Mouse (Mus musculus) liver, embryonic 12.5 days (tissue): ENCODE results near the gene Ahcyl2. TPM values are rescaled to one million over a fixed set of nuclear protein-coding genes. Genes with fewer than 3 reads are reported as not detected.

Source experiments
- ATAC-seq: fragments of 200-750 bp; cut with Nextera tagmentation; 2 replicates; pipeline ENCODE4 v1.8.0; 2017; ENCODE audit warnings: moderate number of reproducible peaks, mild to moderate bottlenecking, moderate library complexity
- H3K27ac ChIP-seq: fragments of 300-500 bp; sonication (generic); 2 replicates; pipeline ENCODE4 v1.5.1; 2016; ENCODE audit warnings: mild to moderate bottlenecking
- H3K27me3 ChIP-seq: fragments of 300-500 bp; sonication (generic); replicated peaks from 2 replicates; pipeline ENCODE4 v1.6.1; 2016; ENCODE audit warnings: mild to moderate bottlenecking, moderate library complexity
- H3K36me3 ChIP-seq: fragments of 300-500 bp; sonication (generic); 2 replicates; pipeline ENCODE4 v1.6.1; 2016; ENCODE audit warnings: mild to moderate bottlenecking, moderate library complexity
- H3K4me1 ChIP-seq: fragments of 300-500 bp; sonication (generic); 2 replicates; pipeline ENCODE4 v1.6.1; 2016
- H3K4me2 ChIP-seq: fragments of 300-500 bp; sonication (generic); 2 replicates; pipeline ENCODE4 v1.6.1; 2016; ENCODE audit warnings: mild to moderate bottlenecking, moderate library complexity
- H3K4me3 ChIP-seq: fragments of 300-500 bp; sonication (generic); 2 replicates; pipeline ENCODE4 v1.5.1; 2016; ENCODE audit warnings: mild to moderate bottlenecking, moderate library complexity
- H3K9ac ChIP-seq: fragments of 300-500 bp; sonication (generic); 2 replicates; pipeline ENCODE4 v1.6.1; 2016; ENCODE audit warnings: mild to moderate bottlenecking, moderate library complexity
- H3K9me3 ChIP-seq: fragments of 300-500 bp; sonication (generic); replicated peaks from 2 replicates; pipeline ENCODE4 v1.6.1; 2016; ENCODE audit warnings: mild to moderate bottlenecking, moderate library complexity
- WGBS: fragments of 180-500 bp; shearing (Covaris S2); methylation state at CpG from one replicate; pipeline ENCODE4 v1.1.7; 2016; ENCODE audit not compliant: insufficient replicate concordance; 5-methylcytosine and 5-hydroxymethylcytosine counted together
- polyA plus RNA-seq: library from polyadenylated mRNA; unstranded; fragments of >200 nt; fragmentation: Nextera tagmentation; extraction: Ambion mirVana; gene quantifications from 2 replicates; pipeline ENCODE4 v1.2.1, GENCODE M21; 2016

The Ahcyl2 gene
- polyA plus RNA-seq, 1 experiment from 2014 or later, result 8.6 TPM

DNA sequence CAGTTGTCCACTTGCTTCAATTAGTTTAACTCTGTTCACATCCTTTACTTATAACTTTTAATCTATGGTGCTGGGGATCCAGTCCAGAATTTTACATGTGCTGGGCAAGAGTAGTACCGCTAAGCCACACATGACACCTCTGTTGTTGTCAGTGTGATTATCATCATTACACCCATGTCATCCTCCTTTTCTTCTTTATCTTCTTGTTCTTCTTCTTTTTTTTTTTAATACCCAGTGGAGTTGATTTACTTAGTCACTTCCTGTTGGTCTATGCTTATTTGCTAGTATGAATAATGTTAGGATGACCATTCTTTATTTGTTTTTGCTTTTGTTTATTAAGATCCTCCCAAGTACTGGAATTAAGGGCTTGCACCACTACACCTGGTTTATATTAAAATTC, 133.6 kb downstream of the Ahcyl2 start:
- H3K4me2 ChIP-seq, result no peak overlapping the region
- WGBS, result 82% methylated on average over 1 of the region's 1 CpGs
- peaks cover 19% of the 10 kb centered on the region for H3K36me3 ChIP-seq
- H3K9ac ChIP-seq, result no peak overlapping the region
- no peak overlapping the region for H3K4me3 ChIP-seq
- ATAC-seq, result no peak
- H3K27me3 ChIP-seq, result no peaks in the 10 kb centered on the region
- H3K4me1 ChIP-seq, result peaks cover 9% of the 10 kb centered on the region; the same call in 1 of the 2 replicates
- no peaks in the 10 kb centered on the region for H3K9me3 ChIP-seq
- H3K27ac ChIP-seq, result no peak overlapping the region

- Histone ChIP-seq H3K4me3 (no peak overlapping the region), H3K9ac (no peak overlapping the region), H3K4me2 (no peak overlapping the region), H3K36me3 (peaks cover 18% of the 10 kb centered on the region), H3K9me3 (no peaks in the 10 kb centered on the region), H3K27me3 (no peaks in the 10 kb centered on the region), H3K4me1 (peaks cover 9% of the 10 kb centered on the region; the same call in 1 of the 2 replicates), H3K27ac (no peak overlapping the region)
- WGBS, result 54% methylated on average over 2 of the region's 2 CpGs
- ATAC-seq, result no peak
These were observed 134.4 kb downstream of the Ahcyl2 start for GRCm38 (mm10) chr6:29902256-29902655.

DNA sequence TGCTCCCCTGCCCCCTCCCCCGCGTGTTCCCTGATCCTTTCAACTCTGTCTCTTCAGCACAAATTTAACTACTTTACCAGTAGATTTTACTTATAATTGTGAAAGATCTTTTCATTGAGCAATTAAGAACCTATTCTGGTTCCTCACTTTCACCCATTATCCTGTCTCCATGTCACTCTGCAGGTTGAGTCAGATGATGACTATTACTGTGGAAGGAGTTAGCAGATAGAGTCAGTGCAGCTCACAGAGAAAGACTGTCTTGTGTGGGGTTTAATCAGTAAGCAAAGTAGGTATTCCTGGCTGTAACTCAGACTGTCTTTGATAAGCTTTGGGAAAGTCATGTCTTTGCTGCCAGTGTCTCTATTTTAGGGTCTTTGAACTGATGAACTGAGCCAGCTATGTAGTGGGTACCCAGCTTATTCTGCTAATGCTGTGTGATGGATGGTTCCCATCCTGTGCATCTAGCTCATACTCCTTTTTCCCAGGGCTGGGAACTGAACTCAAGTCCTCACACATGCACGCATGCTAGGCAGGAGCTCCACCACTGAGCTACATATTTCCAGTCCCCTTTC, 135.6 kb downstream of the Ahcyl2 start:
- Histone ChIP-seq H3K4me3 (no peak overlapping the region), H3K9ac (no peak overlapping the region), H3K27me3 (no peaks in the 10 kb centered on the region), H3K9me3 (no peaks in the 10 kb centered on the region), H3K4me1 (peaks cover 9% of the 10 kb centered on the region; the same call in 1 of the 2 replicates), H3K4me2 (no peak overlapping the region), H3K27ac (no peak overlapping the region), H3K36me3 (peaks cover 19% of the 10 kb centered on the region)
- ATAC-seq, result no peak
- WGBS, result 83% methylated on average over 3 of the region's 3 CpGs

- Histone ChIP-seq H3K27ac (no peak overlapping the region), H3K9ac (no peak overlapping the region), H3K4me1 (peaks cover 9% of the 10 kb centered on the region; the same call in 1 of the 2 replicates), H3K9me3 (no peaks in the 10 kb centered on the region), H3K27me3 (no peaks in the 10 kb centered on the region), H3K36me3 (peaks cover 26% of the 10 kb centered on the region), H3K4me3 (no peak overlapping the region), H3K4me2 (no peak overlapping the region)
- 63% methylated on average over 3 of the region's 3 CpGs for WGBS
- ATAC-seq, result no peak
These were observed 136.5 kb downstream of the Ahcyl2 start for GRCm38 (mm10) chr6:29904281-29904680.

- Histone ChIP-seq H3K4me3 (no peak overlapping the region), H3K4me1 (no peaks in the 10 kb centered on the region), H3K9ac (no peak overlapping the region), H3K27me3 (peaks cover 13% of the 10 kb centered on the region), H3K9me3 (no peaks in the 10 kb centered on the region), H3K4me2 (no peak overlapping the region), H3K27ac (no peak overlapping the region), H3K36me3 (peaks cover 18% of the 10 kb centered on the region; the same call in 1 of the 2 replicates)
- 84% methylated on average over 3 of the region's 3 CpGs for WGBS
- no peak for ATAC-seq
These were observed 142.8 kb downstream of the Ahcyl2 start for GRCm38 (mm10) chr6:29910631-29911030.

DNA sequence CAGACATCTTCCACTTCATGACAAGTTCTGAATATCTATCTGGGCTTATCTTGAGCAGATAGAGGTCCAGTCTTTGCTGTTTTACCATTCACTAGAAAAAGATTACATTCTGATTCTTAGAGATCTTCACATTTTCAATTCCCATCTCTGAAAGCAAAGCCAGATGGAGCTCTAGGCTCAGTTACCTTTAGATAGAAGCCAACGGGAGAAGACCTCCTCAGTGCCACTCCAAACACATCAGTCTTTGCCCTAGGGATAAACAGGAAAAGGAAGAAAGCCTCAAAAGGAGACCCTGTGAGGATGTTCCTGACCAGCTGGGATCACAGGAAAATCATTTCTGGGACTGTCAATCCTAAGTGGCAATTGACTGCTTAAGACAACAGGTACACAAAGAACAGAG, 145.9 kb downstream of the Ahcyl2 start:
- peaks cover 40% of the 10 kb centered on the region for H3K27me3 ChIP-seq
- no peak overlapping the region for H3K9ac ChIP-seq
- H3K9me3 ChIP-seq, result no peaks in the 10 kb centered on the region
- no peak overlapping the region for H3K27ac ChIP-seq
- H3K4me3 ChIP-seq, result no peak overlapping the region
- WGBS, result 21% methylated on average over 1 of the region's 1 CpGs
- 0 out of 2 replicates have a peak, but pooled peaks cover 5% of the 10 kb centered on the region for H3K36me3 ChIP-seq
- no peak overlapping the region for H3K4me2 ChIP-seq
- H3K4me1 ChIP-seq, result peaks cover 17% of the 10 kb centered on the region
- no peak for ATAC-seq

DNA sequence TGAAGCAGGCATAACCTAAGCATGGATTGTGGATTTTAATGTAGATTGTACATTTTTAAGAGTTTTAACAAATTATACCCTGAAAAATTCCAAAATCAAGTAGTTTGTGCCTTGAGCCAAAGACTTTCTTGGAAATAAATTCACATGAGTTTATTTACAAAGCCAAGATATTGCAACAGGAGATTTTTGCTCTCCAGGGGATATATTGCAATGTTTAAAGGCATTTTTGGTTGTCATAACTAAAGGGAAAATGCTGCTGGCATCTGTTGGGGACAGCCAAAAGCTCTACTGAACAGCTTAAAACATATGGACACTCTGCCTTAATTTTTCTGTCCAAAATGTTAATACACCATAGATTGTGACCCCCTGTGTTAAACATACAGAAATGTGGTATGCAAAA, 146.3 kb downstream of the Ahcyl2 start:
- H3K27me3 ChIP-seq, result peaks cover 45% of the 10 kb centered on the region
- ATAC-seq, result no peak
- no peak overlapping the region for H3K4me3 ChIP-seq
- peaks cover 17% of the 10 kb centered on the region for H3K4me1 ChIP-seq
- no peak overlapping the region for H3K27ac ChIP-seq
- H3K9ac ChIP-seq, result no peak overlapping the region
- no peaks in the 10 kb centered on the region for H3K9me3 ChIP-seq
- H3K36me3 ChIP-seq, result 0 out of 2 replicates have a peak, but pooled peaks cover under 1% of the 10 kb centered on the region
- no peak overlapping the region for H3K4me2 ChIP-seq

DNA sequence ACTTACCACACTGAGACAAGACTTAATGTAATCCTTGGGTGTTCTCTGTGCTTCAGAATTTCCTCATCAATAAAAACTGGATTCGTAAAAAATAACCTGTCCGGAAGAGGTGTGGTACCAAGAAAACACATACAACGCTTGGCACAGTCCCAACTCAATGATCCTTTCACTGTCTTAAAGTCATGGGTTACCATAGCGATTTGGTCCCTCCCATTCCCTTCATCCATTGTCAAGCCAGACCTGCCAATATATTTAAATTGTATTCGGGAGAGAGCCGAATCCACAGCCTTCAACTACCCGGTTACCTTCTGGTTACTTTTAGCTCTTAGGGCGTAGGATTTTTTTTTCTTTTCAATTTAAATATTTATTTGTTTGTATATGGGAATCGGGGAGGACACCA, 148.0 kb downstream of the Ahcyl2 start:
- Histone ChIP-seq H3K27ac (no peak overlapping the region), H3K9me3 (no peaks in the 10 kb centered on the region), H3K27me3 (peaks cover 53% of the 10 kb centered on the region), H3K4me2 (peak overlapping the region; percentile 100), H3K4me3 (peak overlapping the region; percentile 77; the same call in 1 of the 2 replicates), H3K9ac (no peak overlapping the region; the same call in 1 of the 2 replicates), H3K4me1 (peaks cover 17% of the 10 kb centered on the region), H3K36me3 (no peaks in the 10 kb centered on the region)
- ATAC-seq, result no peak
- WGBS, result 41% methylated on average over 9 of the region's 9 CpGs

- H3K9ac ChIP-seq, result peak within 1 kb of the TSS; percentile 75
- H3K4me1 ChIP-seq, result peaks cover 17% of the 10 kb centered on the region
- H3K27ac ChIP-seq, result no peak within 1 kb of the TSS
- H3K36me3 ChIP-seq, result no peaks in the 10 kb centered on the region
- H3K4me3 ChIP-seq, result peak within 1 kb of the TSS; percentile 77
- under 1% methylated on average over 67 of the region's 67 CpGs for WGBS
- no peaks in the 10 kb centered on the region for H3K9me3 ChIP-seq
- H3K4me2 ChIP-seq, result peak within 1 kb of the TSS; percentile 100
- H3K27me3 ChIP-seq, result peaks cover 53% of the 10 kb centered on the region
- ATAC-seq, result peak; percentile 99
These were observed 148.9 kb downstream of the Ahcyl2 start, which contains the start of gene Strip2 for GRCm38 (mm10) chr6:29916530-29917382. TSS of gene Strip2 (plus strand) at chr6:29917012.

DNA sequence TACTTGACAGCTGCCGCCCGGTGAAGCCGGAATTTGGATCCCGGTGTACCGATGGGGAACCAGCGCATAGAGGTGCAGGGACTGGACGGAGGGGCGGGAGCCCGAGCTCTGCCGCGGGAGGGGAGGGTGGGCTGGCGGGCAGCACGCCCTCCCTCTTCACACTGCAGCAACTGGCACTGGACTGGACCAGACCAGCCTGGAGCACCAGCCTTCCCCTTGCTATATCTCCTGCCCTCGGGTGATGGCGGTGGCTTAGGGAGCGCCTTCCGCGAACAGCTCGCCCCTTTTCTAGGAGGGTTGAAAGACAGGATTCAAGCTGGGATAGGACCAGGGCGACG, 149.5 kb downstream of the Ahcyl2 start:
- Histone ChIP-seq H3K27ac (no peak overlapping the region), H3K4me1 (peaks cover 17% of the 10 kb centered on the region), H3K4me2 (peak overlapping the region; percentile 100), H3K27me3 (peaks cover 53% of the 10 kb centered on the region), H3K9ac (peak overlapping the region; percentile 75), H3K4me3 (peak overlapping the region; percentile 77), H3K36me3 (no peaks in the 10 kb centered on the region), H3K9me3 (no peaks in the 10 kb centered on the region)
- ATAC-seq, result peak; percentile 38
- WGBS, result under 1% methylated on average over 21 of the region's 21 CpGs

GRCm38 (mm10) chr6:29917947-29918346, 150.1 kb downstream of the Ahcyl2 start:
- Histone ChIP-seq H3K4me1 (peaks cover 17% of the 10 kb centered on the region), H3K9ac (peak overlapping the region; percentile 75; the same call in 1 of the 2 replicates), H3K36me3 (no peaks in the 10 kb centered on the region), H3K4me3 (peak overlapping the region; percentile 77), H3K4me2 (peak overlapping the region; percentile 100), H3K27ac (no peak overlapping the region), H3K27me3 (peaks cover 53% of the 10 kb centered on the region), H3K9me3 (no peaks in the 10 kb centered on the region)
- WGBS, result 40% methylated on average over 4 of the region's 4 CpGs
- no peak for ATAC-seq

DNA sequence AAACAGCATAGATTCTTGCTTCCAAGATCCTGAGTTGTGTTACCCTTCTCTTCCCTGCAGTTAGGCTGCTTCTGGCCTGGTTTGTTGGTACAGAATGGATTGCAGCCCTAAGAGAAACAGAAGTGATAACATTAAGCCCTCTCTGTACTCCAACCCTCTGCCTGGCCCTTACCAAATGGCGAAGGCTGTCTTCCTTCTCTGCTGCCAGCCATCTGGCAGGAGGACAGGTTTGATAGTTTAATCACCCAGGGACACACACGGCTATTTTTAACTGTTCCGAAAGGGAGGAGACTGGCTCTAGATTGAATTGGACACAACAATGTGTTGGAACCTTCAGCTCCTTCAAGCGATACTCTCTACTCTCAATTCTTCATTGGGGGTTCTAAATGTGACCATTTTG, 155.7 kb downstream of the Ahcyl2 start:
- ATAC-seq, result peak; percentile 66
- no peak overlapping the region for H3K9ac ChIP-seq
- no peak overlapping the region for H3K27ac ChIP-seq
- peaks cover 22% of the 10 kb centered on the region for H3K27me3 ChIP-seq
- peak overlapping the region; percentile 8; the same call in 1 of the 2 replicates for H3K4me2 ChIP-seq
- H3K36me3 ChIP-seq, result no peaks in the 10 kb centered on the region
- peaks cover 11% of the 10 kb centered on the region for H3K4me1 ChIP-seq
- 44% methylated on average over 4 of the region's 4 CpGs for WGBS
- H3K4me3 ChIP-seq, result no peak overlapping the region
- H3K9me3 ChIP-seq, result no peaks in the 10 kb centered on the region
